Mouse (Mus musculus) forebrain, embryonic 15.5 days (tissue): Measurements from ENCODE around the gene Gm20671. TPM values are rescaled to one million over a fixed set of nuclear protein-coding genes. Genes with fewer than 3 reads are reported as not detected.
"Not testable (repeated sequence)": the region's sequence is repeated elsewhere in the genome, so short reads cannot be mapped to it uniquely, and the experiment has no call there.

ENCODE experiments used
- ATAC-seq: fragments of 200-750 bp; cut with Nextera tagmentation; replicated peaks from 2 replicates; pipeline ENCODE4 v1.8.0; 2017; ENCODE audit warnings: mild to moderate bottlenecking, moderate TSS enrichment, moderate library complexity
- H3K27ac ChIP-seq: fragments of 300-500 bp; sonication (generic); replicated peaks from 2 replicates; pipeline ENCODE4 v1.5.1; 2015; ENCODE audit warnings: mild to moderate bottlenecking, inconsistent platforms
- H3K27me3 ChIP-seq: fragments of 300-500 bp; sonication (generic); 2 replicates; pipeline ENCODE4 v1.6.1; 2015; ENCODE audit warnings: inconsistent platforms
- H3K36me3 ChIP-seq: fragments of 300-500 bp; sonication (generic); 2 replicates; pipeline ENCODE4 v1.6.1; 2015; ENCODE audit warnings: mild to moderate bottlenecking, inconsistent platforms
- H3K4me1 ChIP-seq: fragments of 300-500 bp; sonication (generic); 2 replicates; pipeline ENCODE4 v1.6.1; 2015; ENCODE audit warnings: inconsistent platforms
- H3K4me2 ChIP-seq: fragments of 300-500 bp; sonication (generic); replicated peaks from 2 replicates; pipeline ENCODE4 v1.6.1; 2015; ENCODE audit warnings: mild to moderate bottlenecking, inconsistent platforms
- H3K4me3 ChIP-seq: fragments of 300-500 bp; sonication (generic); 2 replicates; pipeline ENCODE4 v1.5.1; 2015; ENCODE audit warnings: mild to moderate bottlenecking, inconsistent platforms
- H3K9ac ChIP-seq: fragments of 300-500 bp; sonication (generic); replicated peaks from 2 replicates; pipeline ENCODE4 v1.6.1; 2015; ENCODE audit warnings: mild to moderate bottlenecking, inconsistent platforms
- H3K9me3 ChIP-seq: fragments of 300-500 bp; sonication (generic); 2 replicates; pipeline ENCODE4 v1.6.1; 2016; ENCODE audit warnings: inconsistent platforms
- WGBS: fragments of 180-500 bp; shearing (Covaris S2); methylation state at CpG from one replicate; pipeline ENCODE4 v1.1.7; 2015; ENCODE audit warnings: mixed read lengths; 5-methylcytosine and 5-hydroxymethylcytosine counted together
- polyA plus RNA-seq: library from polyadenylated mRNA; unstranded; fragments of >200 nt; fragmentation: Nextera tagmentation; extraction: Ambion mirVana; gene quantifications from 2 replicates; pipeline ENCODE4 v1.2.1, GENCODE M21; 2015

The Gm20671 gene
- polyA plus RNA-seq, 1 experiment from 2014 or later, result not detected

- peaks cover 33% of the 10 kb centered on the region for H3K4me1 ChIP-seq
- H3K9me3 ChIP-seq, H3K4me3 ChIP-seq, H3K9ac ChIP-seq, H3K27ac ChIP-seq, H3K4me2 ChIP-seq, ATAC-seq, H3K27me3 ChIP-seq: not testable (repeated sequence)
- 87% methylated on average over 3 of the region's 3 CpGs for WGBS
- peaks cover 31% of the 10 kb centered on the region for H3K36me3 ChIP-seq
Measured at GRCm38 (mm10) chr5:32849580-32849979, 22.7 kb upstream of the Gm20671 start.

GRCm38 (mm10) chr5:32849178-32849577 is 22.3 kb upstream of the Gm20671 start:
- no peak for ATAC-seq
- H3K4me2 ChIP-seq, result no peak overlapping the region

GRCm38 (mm10) chr5:32840029-32840428 is 13.1 kb upstream of the Gm20671 start:
- WGBS, result 92% methylated on average over 2 of the region's 2 CpGs
- H3K4me1 ChIP-seq, result no peaks in the 10 kb centered on the region
- no peak overlapping the region for H3K4me3 ChIP-seq
- no peak overlapping the region for H3K27ac ChIP-seq
- H3K9ac ChIP-seq, result no peak overlapping the region
- H3K27me3 ChIP-seq, result no peaks in the 10 kb centered on the region
- no peak overlapping the region for H3K4me2 ChIP-seq
- peaks cover 79% of the 10 kb centered on the region for H3K36me3 ChIP-seq
- H3K9me3 ChIP-seq, result no peaks in the 10 kb centered on the region
- ATAC-seq, result no peak

More at GRCm38 (mm10) chr5:32849178-32849577, 22.3 kb upstream of the Gm20671 start:
- peaks cover 30% of the 10 kb centered on the region for H3K4me1 ChIP-seq
- peaks cover 35% of the 10 kb centered on the region for H3K36me3 ChIP-seq
- no peaks in the 10 kb centered on the region for H3K9me3 ChIP-seq
- WGBS, result 93% methylated on average over 3 of the region's 3 CpGs
- no peak overlapping the region for H3K4me3 ChIP-seq
- H3K27ac ChIP-seq, result no peak overlapping the region
- H3K27me3 ChIP-seq, result no peaks in the 10 kb centered on the region
- no peak overlapping the region for H3K9ac ChIP-seq

GRCm38 (mm10) chr5:32836976-32837375 is 10.1 kb upstream of the Gm20671 start:
- H3K4me3 ChIP-seq, result no peak overlapping the region
- H3K27ac ChIP-seq, result no peak overlapping the region
- H3K4me2 ChIP-seq, result no peak overlapping the region
- no peak overlapping the region for H3K9ac ChIP-seq
- H3K4me1 ChIP-seq, result no peaks in the 10 kb centered on the region
- no peak for ATAC-seq
- H3K9me3 ChIP-seq, result no peaks in the 10 kb centered on the region
- H3K36me3 ChIP-seq, result peaks cover 74% of the 10 kb centered on the region
- 93% methylated on average over 5 of the region's 5 CpGs for WGBS
- H3K27me3 ChIP-seq, result no peaks in the 10 kb centered on the region

GRCm38 (mm10) chr5:32834497-32834896 is 7.6 kb upstream of the Gm20671 start:
- H3K27ac ChIP-seq, result no peak overlapping the region
- ATAC-seq, result no peak
- no peak overlapping the region for H3K4me2 ChIP-seq
- H3K4me3 ChIP-seq, result no peak overlapping the region
- H3K36me3 ChIP-seq, result peaks cover 77% of the 10 kb centered on the region
- no peaks in the 10 kb centered on the region for H3K9me3 ChIP-seq
- 100% methylated on average over 1 of the region's 1 CpGs for WGBS
- H3K9ac ChIP-seq, result no peak overlapping the region
- H3K27me3 ChIP-seq, result no peaks in the 10 kb centered on the region
- no peaks in the 10 kb centered on the region for H3K4me1 ChIP-seq

- WGBS, result 88% methylated on average over 2 of the region's 2 CpGs
- no peak overlapping the region for H3K9ac ChIP-seq
- H3K27ac ChIP-seq, result no peak overlapping the region
- H3K9me3 ChIP-seq, result no peaks in the 10 kb centered on the region
- no peaks in the 10 kb centered on the region for H3K27me3 ChIP-seq
- no peak for ATAC-seq
- peaks cover 86% of the 10 kb centered on the region for H3K36me3 ChIP-seq
- no peak overlapping the region for H3K4me3 ChIP-seq
- H3K4me2 ChIP-seq, result no peak overlapping the region
- H3K4me1 ChIP-seq, result no peaks in the 10 kb centered on the region
Measured at GRCm38 (mm10) chr5:32830054-32830453, 3.1 kb upstream of the Gm20671 start.

GRCm38 (mm10) chr5:32828766-32829165 is 1.9 kb upstream of the Gm20671 start:
- H3K27me3 ChIP-seq, ATAC-seq, H3K9ac ChIP-seq, H3K4me1 ChIP-seq, H3K27ac ChIP-seq, H3K4me3 ChIP-seq, H3K4me2 ChIP-seq, H3K9me3 ChIP-seq: not testable (repeated sequence)
- 90% methylated on average over 1 of the region's 1 CpGs for WGBS
- peaks cover 78% of the 10 kb centered on the region for H3K36me3 ChIP-seq

- ATAC-seq, result no peak
- no peak overlapping the region for H3K4me2 ChIP-seq
- no peak overlapping the region for H3K27ac ChIP-seq
- H3K27me3 ChIP-seq, result no peaks in the 10 kb centered on the region
- peaks cover 49% of the 10 kb centered on the region for H3K36me3 ChIP-seq
- H3K9ac ChIP-seq, result no peak overlapping the region
- H3K4me1 ChIP-seq, result no peaks in the 10 kb centered on the region
- H3K9me3 ChIP-seq, result no peaks in the 10 kb centered on the region
- 95% methylated on average over 8 of the region's 8 CpGs for WGBS
- H3K4me3 ChIP-seq, result no peak overlapping the region
Measured at GRCm38 (mm10) chr5:32820471-32820870, 6.4 kb downstream of the Gm20671 start.

- H3K9me3 ChIP-seq, result no peaks in the 10 kb centered on the region
- H3K9ac ChIP-seq, result no peak overlapping the region
- no peak overlapping the region for H3K4me3 ChIP-seq
- H3K4me1 ChIP-seq, result no peaks in the 10 kb centered on the region
- H3K27ac ChIP-seq, result no peak overlapping the region
- no peak overlapping the region for H3K4me2 ChIP-seq
- H3K27me3 ChIP-seq, result no peaks in the 10 kb centered on the region
- peaks cover 61% of the 10 kb centered on the region for H3K36me3 ChIP-seq
- ATAC-seq, result no peak
- WGBS, result 96% methylated on average over 4 of the region's 4 CpGs
Measured at GRCm38 (mm10) chr5:32815396-32815795, 11.5 kb downstream of the Gm20671 start.

- peaks cover 17% of the 10 kb centered on the region for H3K4me1 ChIP-seq
- not testable (repeated sequence) for ATAC-seq, H3K9me3 ChIP-seq, H3K9ac ChIP-seq, H3K4me2 ChIP-seq, H3K4me3 ChIP-seq, H3K27ac ChIP-seq, H3K27me3 ChIP-seq
- WGBS, result 81% methylated on average over 1 of the region's 1 CpGs
- H3K36me3 ChIP-seq, result peaks cover 14% of the 10 kb centered on the region; the same call in 1 of the 2 replicates
Measured at GRCm38 (mm10) chr5:32786454-32786853, 40.5 kb downstream of the Gm20671 start.

- Histone ChIP-seq H3K36me3 (peaks cover 6% of the 10 kb centered on the region; the same call in 1 of the 2 replicates), H3K27ac (peak within 1 kb of the TSS; percentile 94), H3K9ac (peak within 1 kb of the TSS; percentile 72), H3K9me3 (no peaks in the 10 kb centered on the region), H3K4me2 (peak within 1 kb of the TSS; percentile 63), H3K4me3 (peak within 1 kb of the TSS; percentile 89), H3K27me3 (no peaks in the 10 kb centered on the region), H3K4me1 (peaks cover 17% of the 10 kb centered on the region)
- under 1% methylated on average over 51 of the region's 52 CpGs for WGBS
- peak; percentile 100 for ATAC-seq
Measured at GRCm38 (mm10) chr5:32785313-32785915, 41.5 kb downstream of the Gm20671 start, which contains the start of gene Pisd. TSS of gene Pisd (minus strand) at chr5:32785646.

GRCm38 (mm10) chr5:32784726-32785125 is 42.2 kb downstream of the Gm20671 start:
- Histone ChIP-seq H3K4me2 (peak overlapping the region; percentile 63), H3K27ac (peak overlapping the region; percentile 94), H3K9me3 (no peaks in the 10 kb centered on the region), H3K4me3 (peak overlapping the region; percentile 89), H3K27me3 (no peaks in the 10 kb centered on the region), H3K36me3 (peaks cover 6% of the 10 kb centered on the region; the same call in 1 of the 2 replicates), H3K4me1 (peaks cover 17% of the 10 kb centered on the region), H3K9ac (peak overlapping the region; percentile 72)
- ATAC-seq, result no peak
- WGBS, result 21% methylated on average over 5 of the region's 5 CpGs

GRCm38 (mm10) chr5:32781596-32781995 is 45.3 kb downstream of the Gm20671 start:
- H3K36me3 ChIP-seq, result no peaks in the 10 kb centered on the region
- H3K4me1 ChIP-seq, result peaks cover 17% of the 10 kb centered on the region
- H3K4me2 ChIP-seq, result no peak overlapping the region
- WGBS, result 95% methylated on average over 5 of the region's 5 CpGs
- no peak overlapping the region for H3K4me3 ChIP-seq
- no peaks in the 10 kb centered on the region for H3K27me3 ChIP-seq
- no peaks in the 10 kb centered on the region for H3K9me3 ChIP-seq
- H3K27ac ChIP-seq, result no peak overlapping the region
- H3K9ac ChIP-seq, result no peak overlapping the region
- ATAC-seq, result no peak
